Mouse (Mus musculus): Measurements from ENCODE around the gene Phactr2. TPM values are rescaled to one million over a fixed set of nuclear protein-coding genes. Genes with fewer than 3 reads are reported as not detected.
A peak's percentile ranks its signal among the peaks of the same experiment; 100 is the strongest.

Gene Phactr2
- polyA plus RNA-seq, 1 experiment from 2014 or later = 7.2 TPM

DNA sequence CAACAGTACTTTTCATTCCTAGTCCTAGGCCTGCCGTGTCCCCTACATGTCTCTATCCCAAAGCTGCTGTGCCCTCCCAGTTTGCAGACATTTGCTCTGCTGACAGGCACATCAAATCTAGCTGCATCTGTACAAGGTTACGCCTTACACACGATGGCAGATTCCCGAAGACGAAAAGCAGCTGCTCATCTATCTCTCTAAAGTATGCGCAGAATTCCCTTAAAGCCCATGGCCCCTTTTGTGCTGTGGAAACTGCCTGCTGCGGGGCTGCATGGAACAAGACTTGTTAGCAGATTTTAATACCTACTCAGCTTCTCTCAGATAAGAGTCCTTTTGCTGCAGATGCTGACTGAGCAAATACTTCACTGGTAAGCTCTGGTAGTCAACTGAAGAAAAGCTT is 294.0 kb downstream of the Phactr2 start:
- H3K4me3 ChIP-seq (ENCODE audit: low read depth, low read length) = no peak overlapping the region
- H3K4me2 ChIP-seq (ENCODE audit: low read length) = no peak overlapping the region
- H3K9me3 ChIP-seq (replicated peaks; ENCODE audit: control insufficient read depth, low read length) = no peaks in the 10 kb centered on the region
- 96% methylated on average over 7 of the region's 7 CpGs for WGBS
- no peaks in the 10 kb centered on the region for H3K27me3 ChIP-seq (replicated peaks; ENCODE audit: control insufficient read depth, insufficient read depth, low read length)
- no peak for DNase-seq (ENCODE audit: low spot score)
- no peak for ATAC-seq
- peaks cover 71% of the 10 kb centered on the region for H3K36me3 ChIP-seq (ENCODE audit: control insufficient read depth, insufficient read depth, low read length)
- H3K9ac ChIP-seq (ENCODE audit: low read length) = no peak overlapping the region
- H3K27ac ChIP-seq (ENCODE audit: low read depth, low read length) = no peak overlapping the region
- no peaks in the 10 kb centered on the region for H3K4me1 ChIP-seq (ENCODE audit: control insufficient read depth, insufficient read depth, low read length)

DNA sequence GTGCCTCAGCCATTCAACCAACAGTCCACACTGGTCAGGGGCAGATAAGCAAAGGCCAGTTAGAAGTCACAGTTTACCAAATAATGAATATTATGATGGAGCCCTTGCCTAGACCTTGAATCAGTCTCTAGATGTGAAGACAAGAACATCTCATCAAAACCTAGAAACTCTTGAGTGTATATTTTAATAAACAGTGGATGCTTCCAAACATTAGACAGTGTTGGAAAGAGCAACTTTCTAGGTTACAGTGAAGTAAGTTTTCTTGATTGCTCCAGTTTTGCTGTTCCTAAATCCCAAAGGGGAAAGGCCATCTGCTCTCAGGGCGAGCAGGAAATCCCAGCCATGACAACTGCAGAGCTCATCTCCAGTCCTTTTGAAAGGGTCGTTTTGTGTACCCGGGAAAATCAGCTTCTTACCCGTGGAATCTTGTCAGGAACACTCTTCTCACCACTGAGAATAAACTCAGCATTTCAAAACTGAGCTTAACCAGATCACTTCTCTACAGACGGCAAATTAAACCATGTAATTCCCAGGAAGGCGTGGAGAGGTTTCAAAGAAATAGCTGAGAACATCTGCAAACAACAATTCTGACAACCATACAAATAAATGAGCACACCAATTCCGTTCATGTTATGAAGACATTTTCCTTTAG is 296.1 kb downstream of the Phactr2 start, which contains the start of gene Zc2hc1b:
TSS of gene Zc2hc1b (minus strand) at position 51 of the 652 bp plus-strand sequence.
- no peaks in the 10 kb centered on the region for H3K27me3 ChIP-seq (replicated peaks; ENCODE audit: control insufficient read depth, insufficient read depth, low read length)
- no peak within 1 kb of the TSS for H3K9ac ChIP-seq (ENCODE audit: low read length)
- H3K4me2 ChIP-seq (ENCODE audit: low read length) = no peak within 1 kb of the TSS
- H3K36me3 ChIP-seq (ENCODE audit: control insufficient read depth, insufficient read depth, low read length) = peaks cover 59% of the 10 kb centered on the region
- no peaks in the 10 kb centered on the region for H3K4me1 ChIP-seq (ENCODE audit: control insufficient read depth, insufficient read depth, low read length)
- ATAC-seq (no peak), DNase-seq (ENCODE audit: low spot score) (no peak)
- 86% methylated on average over 7 of the region's 7 CpGs for WGBS
- H3K27ac ChIP-seq (ENCODE audit: low read depth, low read length) = no peak within 1 kb of the TSS
- H3K4me3 ChIP-seq (ENCODE audit: low read depth, low read length) = no peak within 1 kb of the TSS
- no peaks in the 10 kb centered on the region for H3K9me3 ChIP-seq (replicated peaks; ENCODE audit: control insufficient read depth, low read length)

DNA sequence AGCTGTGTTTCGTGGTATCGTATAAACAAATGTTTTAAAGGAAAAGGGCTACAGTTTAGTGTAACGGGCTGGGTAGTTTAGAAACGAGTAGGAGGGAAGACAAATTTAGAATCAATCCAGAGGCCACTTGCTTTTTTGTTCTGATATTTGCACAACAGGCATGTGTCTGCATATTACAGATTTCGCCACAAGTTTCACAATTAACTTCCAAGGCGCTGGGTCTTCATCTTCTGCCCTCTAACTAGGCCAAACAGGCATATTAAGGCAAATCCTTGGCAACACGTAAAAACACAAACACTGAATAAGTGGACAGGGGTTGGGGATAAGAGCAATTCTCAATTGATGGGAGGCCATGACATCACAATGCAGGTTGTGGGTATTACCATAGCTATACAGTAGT is 298.3 kb downstream of the Phactr2 start:
- Histone ChIP-seq H3K9me3 (replicated peaks; ENCODE audit: control insufficient read depth, low read length) (no peaks in the 10 kb centered on the region), H3K27ac (ENCODE audit: low read depth, low read length) (no peak overlapping the region), H3K4me2 (ENCODE audit: low read length) (no peak overlapping the region), H3K4me1 (ENCODE audit: control insufficient read depth, insufficient read depth, low read length) (peaks cover 9% of the 10 kb centered on the region), H3K36me3 (ENCODE audit: control insufficient read depth, insufficient read depth, low read length) (peaks cover 37% of the 10 kb centered on the region), H3K4me3 (ENCODE audit: low read depth, low read length) (no peak overlapping the region), H3K27me3 (replicated peaks; ENCODE audit: control insufficient read depth, insufficient read depth, low read length) (no peaks in the 10 kb centered on the region), H3K9ac (ENCODE audit: low read length) (no peak overlapping the region)
- DNase-seq (ENCODE audit: low spot score) (no peak), ATAC-seq (no peak)
- 91% methylated on average over 7 of the region's 7 CpGs for WGBS

DNA sequence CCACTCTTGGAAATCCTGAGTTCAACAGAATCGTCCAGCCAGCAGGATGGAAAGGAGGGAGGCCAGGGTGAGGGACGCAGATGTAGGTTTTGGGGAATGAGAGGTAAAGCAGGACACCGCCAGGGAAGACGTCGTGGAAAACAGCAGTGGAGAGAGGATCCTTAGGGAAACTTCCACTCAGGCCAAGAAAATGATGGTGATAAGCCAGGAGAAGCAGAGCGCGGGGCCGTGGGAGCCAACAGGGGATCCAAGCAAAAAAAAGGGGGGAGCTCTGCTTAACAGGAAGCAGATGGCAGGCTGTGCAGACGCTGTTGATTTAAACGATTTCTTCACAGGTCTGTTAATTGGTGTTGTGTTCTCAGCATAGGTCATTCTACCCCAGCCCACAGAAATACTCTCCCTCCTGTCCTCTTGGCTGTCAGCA is 301.4 kb downstream of the Phactr2 start:
- H3K27me3 ChIP-seq (replicated peaks; ENCODE audit: control insufficient read depth, insufficient read depth, low read length) = no peaks in the 10 kb centered on the region
- H3K4me3 ChIP-seq (ENCODE audit: low read depth, low read length) = no peak overlapping the region
- peaks cover 10% of the 10 kb centered on the region for H3K4me1 ChIP-seq (ENCODE audit: control insufficient read depth, insufficient read depth, low read length)
- peak; percentile 78 for ATAC-seq
- no peaks in the 10 kb centered on the region for H3K9me3 ChIP-seq (replicated peaks; ENCODE audit: control insufficient read depth, low read length)
- peak; percentile 72 for DNase-seq (ENCODE audit: low spot score)
- 51% methylated on average over 10 of the region's 10 CpGs for WGBS
- no peak overlapping the region for H3K27ac ChIP-seq (ENCODE audit: low read depth, low read length)
- H3K9ac ChIP-seq (ENCODE audit: low read length) = no peak overlapping the region
- H3K36me3 ChIP-seq (ENCODE audit: control insufficient read depth, insufficient read depth, low read length) = peaks cover 9% of the 10 kb centered on the region
- H3K4me2 ChIP-seq (ENCODE audit: low read length) = no peak overlapping the region

DNA sequence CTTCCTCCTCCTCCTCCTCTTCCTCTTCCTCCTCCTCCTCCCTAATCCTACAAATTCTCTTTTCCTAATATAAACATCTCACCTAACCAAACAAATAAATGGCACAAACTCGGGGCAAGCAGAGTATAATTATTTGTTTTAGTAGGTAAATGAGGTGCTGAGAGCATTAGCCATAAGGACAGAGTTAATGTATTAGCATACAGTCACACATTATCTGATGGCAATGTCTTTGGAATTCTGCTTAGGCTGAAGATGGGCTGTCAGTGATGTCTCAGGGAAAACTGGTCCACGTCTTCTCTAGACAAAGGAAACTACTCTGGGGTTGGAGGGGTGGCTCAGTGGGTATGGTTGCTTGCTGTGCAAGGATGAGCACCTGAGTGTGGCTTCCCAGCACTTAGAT is 302.8 kb downstream of the Phactr2 start:
- ATAC-seq (no peak), DNase-seq (ENCODE audit: low spot score) (no peak)
- Histone ChIP-seq H3K27me3 (replicated peaks; ENCODE audit: control insufficient read depth, insufficient read depth, low read length) (no peaks in the 10 kb centered on the region), H3K9ac (ENCODE audit: low read length) (no peak overlapping the region), H3K36me3 (ENCODE audit: control insufficient read depth, insufficient read depth, low read length) (0 out of 2 replicates have a peak, but pooled peaks cover under 1% of the 10 kb centered on the region), H3K4me1 (ENCODE audit: control insufficient read depth, insufficient read depth, low read length) (peaks cover 10% of the 10 kb centered on the region), H3K4me3 (ENCODE audit: low read depth, low read length) (no peak overlapping the region), H3K27ac (ENCODE audit: low read depth, low read length) (peak overlapping the region; percentile 40; the same call in 1 of the 2 replicates), H3K9me3 (replicated peaks; ENCODE audit: control insufficient read depth, low read length) (no peaks in the 10 kb centered on the region), H3K4me2 (ENCODE audit: low read length) (no peak overlapping the region)
- WGBS = 79% methylated on average over 2 of the region's 2 CpGs

DNA sequence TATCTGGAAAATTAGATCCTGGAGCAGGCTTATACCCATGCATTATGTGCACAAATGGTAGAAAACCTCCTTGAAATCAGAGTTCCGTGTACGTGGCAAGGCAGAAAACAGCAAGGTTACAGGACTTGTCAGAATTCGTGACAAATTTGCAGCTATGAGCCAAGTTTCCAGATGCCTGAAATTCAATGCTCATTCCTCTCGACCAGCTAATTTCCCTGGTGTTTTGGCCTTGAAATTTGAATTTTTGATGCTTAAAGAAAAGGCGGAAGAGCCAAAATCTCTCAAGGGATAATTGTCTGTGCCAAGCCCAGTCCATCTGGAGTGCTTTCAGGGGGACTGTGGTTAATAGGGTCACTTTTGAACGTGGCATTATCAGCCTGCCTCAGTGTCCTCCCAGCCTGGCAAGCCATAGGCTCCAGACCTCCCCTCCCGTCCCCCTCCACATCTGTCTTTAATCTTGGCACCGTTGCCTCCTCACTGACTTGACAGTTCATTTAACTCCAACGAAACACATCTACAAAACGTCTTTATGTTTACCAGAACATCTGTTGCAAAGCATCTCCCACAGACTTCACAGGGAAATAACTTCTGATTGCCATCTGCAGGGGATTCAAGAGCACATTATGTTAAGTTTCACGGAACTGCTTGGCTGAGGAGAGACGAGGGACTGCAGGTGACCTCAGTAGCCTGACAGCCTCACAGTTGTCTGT is 303.3 kb downstream of the Phactr2 start:
- ATAC-seq (peak; percentile 69), DNase-seq (ENCODE audit: low spot score) (peak; percentile 72)
- Histone ChIP-seq H3K36me3 (ENCODE audit: control insufficient read depth, insufficient read depth, low read length) (no peaks in the 10 kb centered on the region), H3K9ac (ENCODE audit: low read length) (no peak overlapping the region), H3K4me1 (ENCODE audit: control insufficient read depth, insufficient read depth, low read length) (peaks cover 10% of the 10 kb centered on the region), H3K4me2 (ENCODE audit: low read length) (no peak overlapping the region), H3K4me3 (ENCODE audit: low read depth, low read length) (no peak overlapping the region), H3K9me3 (replicated peaks; ENCODE audit: control insufficient read depth, low read length) (no peaks in the 10 kb centered on the region), H3K27me3 (replicated peaks; ENCODE audit: control insufficient read depth, insufficient read depth, low read length) (no peaks in the 10 kb centered on the region), H3K27ac (ENCODE audit: low read depth, low read length) (peak overlapping the region; percentile 40; the same call in 1 of the 2 replicates)
- WGBS = 39% methylated on average over 12 of the region's 12 CpGs

DNA sequence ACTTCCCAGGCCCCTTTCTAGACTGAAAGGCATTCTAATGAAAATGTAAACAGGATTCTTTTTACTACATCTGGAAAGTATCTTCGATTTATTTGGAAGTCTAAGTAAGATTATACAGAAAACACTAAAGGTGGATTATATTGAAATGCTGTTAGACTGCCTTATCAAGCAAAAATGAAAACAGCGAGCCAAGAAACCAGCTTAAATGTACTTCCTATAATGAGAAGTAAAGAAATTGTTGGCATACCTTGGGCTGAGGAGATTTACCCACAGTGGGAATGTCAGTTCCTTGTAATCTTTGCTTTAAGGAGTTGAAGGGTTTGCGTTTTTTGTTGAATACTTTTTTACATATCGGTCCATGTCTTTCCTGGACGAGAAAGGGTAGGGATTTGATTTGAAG is 305.8 kb downstream of the Phactr2 start:
- Histone ChIP-seq H3K9me3 (replicated peaks; ENCODE audit: control insufficient read depth, low read length) (no peaks in the 10 kb centered on the region), H3K36me3 (ENCODE audit: control insufficient read depth, insufficient read depth, low read length) (no peaks in the 10 kb centered on the region), H3K4me3 (ENCODE audit: low read depth, low read length) (no peak overlapping the region), H3K27me3 (replicated peaks; ENCODE audit: control insufficient read depth, insufficient read depth, low read length) (no peaks in the 10 kb centered on the region), H3K9ac (ENCODE audit: low read length) (no peak overlapping the region), H3K27ac (ENCODE audit: low read depth, low read length) (no peak overlapping the region), H3K4me1 (ENCODE audit: control insufficient read depth, insufficient read depth, low read length) (peaks cover 10% of the 10 kb centered on the region), H3K4me2 (ENCODE audit: low read length) (no peak overlapping the region)
- WGBS = 91% methylated on average over 5 of the region's 5 CpGs
- ATAC-seq (no peak), DNase-seq (ENCODE audit: low spot score) (no peak)

DNA sequence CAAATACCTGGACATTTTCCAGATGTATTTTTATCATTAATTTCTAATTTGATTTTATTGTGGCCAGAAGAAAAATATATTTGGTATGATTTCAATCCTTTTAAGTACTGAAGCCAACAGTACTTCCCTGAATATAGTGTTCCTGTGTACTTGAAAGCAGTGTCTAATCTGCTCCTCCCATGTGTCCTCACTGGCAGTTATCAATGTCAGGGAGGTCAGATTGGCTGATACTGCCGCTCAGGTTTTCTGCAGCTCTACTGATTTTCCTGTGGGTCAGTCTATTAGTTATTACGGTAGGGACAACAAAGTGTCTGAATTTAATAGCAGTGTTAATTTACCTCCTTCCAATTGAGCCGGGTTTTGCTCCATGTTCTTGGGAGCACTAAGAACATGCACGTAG is 312.2 kb downstream of the Phactr2 start:
- Histone ChIP-seq H3K27ac (ENCODE audit: low read depth, low read length) (no peak overlapping the region), H3K4me3 (ENCODE audit: low read depth, low read length) (no peak overlapping the region), H3K36me3 (ENCODE audit: control insufficient read depth, insufficient read depth, low read length) (no peaks in the 10 kb centered on the region), H3K27me3 (replicated peaks; ENCODE audit: control insufficient read depth, insufficient read depth, low read length) (no peaks in the 10 kb centered on the region), H3K4me2 (ENCODE audit: low read length) (no peak overlapping the region), H3K9ac (ENCODE audit: low read length) (no peak overlapping the region), H3K9me3 (replicated peaks; ENCODE audit: control insufficient read depth, low read length) (no peaks in the 10 kb centered on the region), H3K4me1 (ENCODE audit: control insufficient read depth, insufficient read depth, low read length) (no peaks in the 10 kb centered on the region)
- no peak for ATAC-seq
- DNase-seq (ENCODE audit: low spot score) = no peak
- 87% methylated on average over 4 of the region's 4 CpGs for WGBS

DNA sequence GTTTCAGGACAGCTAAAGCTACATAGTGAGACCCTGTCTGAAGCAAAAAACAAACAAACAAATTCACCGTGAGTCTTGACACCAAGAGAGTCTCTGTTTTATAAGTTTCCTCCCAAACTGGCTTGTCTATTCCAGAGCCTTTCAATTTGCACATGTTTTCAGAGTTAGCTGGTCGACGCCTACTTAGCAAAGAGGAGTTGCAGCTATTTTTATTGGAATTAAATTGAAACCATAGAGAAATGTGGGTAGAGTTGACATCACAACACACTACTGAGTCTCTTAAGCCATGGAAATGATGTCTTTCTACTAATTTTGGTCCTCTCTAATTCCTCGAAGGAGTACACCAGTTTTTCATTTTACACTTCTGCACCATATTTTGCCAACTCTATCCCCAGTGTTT is 313.3 kb downstream of the Phactr2 start:
- H3K36me3 ChIP-seq (ENCODE audit: control insufficient read depth, insufficient read depth, low read length) = no peaks in the 10 kb centered on the region
- no peak overlapping the region for H3K27ac ChIP-seq (ENCODE audit: low read depth, low read length)
- 92% methylated on average over 4 of the region's 4 CpGs for WGBS
- H3K4me1 ChIP-seq (ENCODE audit: control insufficient read depth, insufficient read depth, low read length) = no peaks in the 10 kb centered on the region
- H3K4me3 ChIP-seq (ENCODE audit: low read depth, low read length) = no peak overlapping the region
- H3K9me3 ChIP-seq (replicated peaks; ENCODE audit: control insufficient read depth, low read length) = no peaks in the 10 kb centered on the region
- no peak overlapping the region for H3K9ac ChIP-seq (ENCODE audit: low read length)
- H3K27me3 ChIP-seq (replicated peaks; ENCODE audit: control insufficient read depth, insufficient read depth, low read length) = no peaks in the 10 kb centered on the region
- DNase-seq (ENCODE audit: low spot score) = no peak
- H3K4me2 ChIP-seq (ENCODE audit: low read length) = no peak overlapping the region
- ATAC-seq = no peak

Data from forebrain, embryonic 14.5 days (tissue).